Mouse (Mus musculus) C2C12 (cell line): ENCODE measurements around the gene Gm20388. TPM values are rescaled to one million over a fixed set of nuclear protein-coding genes. Genes with fewer than 3 reads are reported as not detected.

Source experiments
- H3K27me3 ChIP-seq: one replicate; pipeline ENCODE4 v1.6.1; 2011; ENCODE audit not compliant: control insufficient read depth, insufficient read depth, insufficient read length
- H3K36me3 ChIP-seq: one replicate; pipeline ENCODE4 v1.6.1; 2011; ENCODE audit not compliant: control insufficient read depth, insufficient read depth
- H3K4me3 ChIP-seq: one replicate; pipeline ENCODE4 v1.5.1; 2011; ENCODE audit warnings: mild to moderate bottlenecking, control low read depth; ENCODE audit not compliant: poor library complexity, insufficient read depth, severe bottlenecking
- H3K79me2 ChIP-seq: one replicate; pipeline ENCODE4 v1.6.1; 2011; ENCODE audit not compliant: control insufficient read depth, insufficient read depth
- H3K79me3 ChIP-seq: one replicate; pipeline ENCODE4 v1.6.1; 2011; ENCODE audit warnings: low read depth, control low read depth
- H3ac ChIP-seq: one replicate; pipeline ENCODE3; 2011; ENCODE audit warnings: low read depth; ENCODE audit not compliant: control insufficient read depth, insufficient read length
- CEBPB ChIP-seq: IDR thresholded peaks from one replicate; pipeline ENCODE4 v1.6.1; 2011; ENCODE audit warnings: low read depth, mild to moderate bottlenecking, control low read depth, moderate library complexity
- CTCF ChIP-seq: IDR thresholded peaks from one replicate; pipeline ENCODE4 v1.5.1; 2011; ENCODE audit not compliant: control insufficient read depth, insufficient read depth, insufficient read length
- FOSL1 ChIP-seq: IDR thresholded peaks from one replicate; pipeline ENCODE4 v1.8.0; 2011; ENCODE audit warnings: mild to moderate bottlenecking, low read length; ENCODE audit not compliant: poor library complexity, insufficient read depth, severe bottlenecking
- MAX ChIP-seq: IDR thresholded peaks from one replicate; pipeline ENCODE4 v1.6.1; 2011; ENCODE audit warnings: mild to moderate bottlenecking, control low read depth
- MYOD1 ChIP-seq: IDR thresholded peaks from one replicate; pipeline ENCODE4 v1.6.1; 2011; ENCODE audit warnings: low read depth; ENCODE audit not compliant: control insufficient read depth, insufficient read length
- MYOG ChIP-seq: IDR thresholded peaks from one replicate; pipeline ENCODE4 v1.6.1; 2011; ENCODE audit not compliant: control insufficient read depth, insufficient read length; ENCODE audit errors: extremely low read depth
- USF1 ChIP-seq: IDR thresholded peaks from one replicate; pipeline ENCODE4 v1.6.1; 2011; ENCODE audit warnings: low read depth, mild to moderate bottlenecking, control low read depth, moderate library complexity
- polyA plus RNA-seq: library from polyadenylated mRNA; unstranded; fragments of >200 nt; fragmentation: generic; extraction: Trizol; gene quantifications from one replicate; pipeline ENCODE4 v1.2.1, GENCODE M21; 2012; ENCODE audit warnings: missing spikeins

The Gm20388 gene
- polyA plus RNA-seq, 1 experiment, result 15.0 TPM

DNA sequence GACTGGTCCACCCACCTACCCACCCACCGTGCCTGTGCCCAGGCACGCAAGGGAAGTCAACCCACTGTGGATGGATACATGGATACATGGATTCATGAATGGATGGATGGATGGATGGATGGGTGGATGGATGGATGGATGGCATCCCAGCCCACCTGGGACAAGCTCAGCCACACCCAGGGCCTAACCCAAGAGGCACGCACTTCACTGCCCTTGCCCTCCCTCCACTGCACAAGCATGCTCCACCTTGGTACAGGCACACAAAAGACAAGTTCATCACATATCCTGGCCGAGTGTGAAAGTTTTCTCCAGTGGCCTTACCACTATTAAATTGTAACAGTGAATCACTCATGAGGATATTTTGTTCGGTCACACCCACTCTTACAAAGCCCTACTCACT, 3713.6 kb downstream of the Gm20388 start:
- Histone ChIP-seq H3K79me3 (no peaks in the 10 kb centered on the region), H3K79me2 (no peaks in the 10 kb centered on the region), H3K27me3 (no peaks in the 10 kb centered on the region), H3ac (no peak overlapping the region), H3K4me3 (no peak overlapping the region), H3K36me3 (no peaks in the 10 kb centered on the region)
- TF ChIP-seq MYOD1 (no peak), USF1 (no peak), MAX (no peak), FOSL1 (no peak), CEBPB (no peak)

GRCm38 (mm10) chr8:123624702-123625101, 3714.1 kb downstream of the Gm20388 start:
- Histone ChIP-seq H3K79me2 (no peaks in the 10 kb centered on the region), H3ac (no peak overlapping the region), H3K36me3 (no peaks in the 10 kb centered on the region), H3K79me3 (no peaks in the 10 kb centered on the region), H3K4me3 (no peak overlapping the region), H3K27me3 (no peaks in the 10 kb centered on the region)
- TF ChIP-seq CTCF (no peak), MYOD1 (no peak), FOSL1 (no peak), USF1 (no peak), MYOG (no peak), MAX (no peak), CEBPB (no peak)

GRCm38 (mm10) chr8:123625717-123626116, 3715.1 kb downstream of the Gm20388 start:
- no peaks in the 10 kb centered on the region for H3K79me2 ChIP-seq
- H3K4me3 ChIP-seq, result no peak overlapping the region
- no peak for TF ChIP-seq MYOG
- no peak for TF ChIP-seq CTCF
- no peak for TF ChIP-seq MYOD1
- TF ChIP-seq MAX, result no peak
- TF ChIP-seq USF1, result no peak
- TF ChIP-seq CEBPB, result no peak
- TF ChIP-seq FOSL1, result no peak
- no peaks in the 10 kb centered on the region for H3K79me3 ChIP-seq
- H3K36me3 ChIP-seq, result no peaks in the 10 kb centered on the region
- no peaks in the 10 kb centered on the region for H3K27me3 ChIP-seq
- H3ac ChIP-seq, result no peak overlapping the region

DNA sequence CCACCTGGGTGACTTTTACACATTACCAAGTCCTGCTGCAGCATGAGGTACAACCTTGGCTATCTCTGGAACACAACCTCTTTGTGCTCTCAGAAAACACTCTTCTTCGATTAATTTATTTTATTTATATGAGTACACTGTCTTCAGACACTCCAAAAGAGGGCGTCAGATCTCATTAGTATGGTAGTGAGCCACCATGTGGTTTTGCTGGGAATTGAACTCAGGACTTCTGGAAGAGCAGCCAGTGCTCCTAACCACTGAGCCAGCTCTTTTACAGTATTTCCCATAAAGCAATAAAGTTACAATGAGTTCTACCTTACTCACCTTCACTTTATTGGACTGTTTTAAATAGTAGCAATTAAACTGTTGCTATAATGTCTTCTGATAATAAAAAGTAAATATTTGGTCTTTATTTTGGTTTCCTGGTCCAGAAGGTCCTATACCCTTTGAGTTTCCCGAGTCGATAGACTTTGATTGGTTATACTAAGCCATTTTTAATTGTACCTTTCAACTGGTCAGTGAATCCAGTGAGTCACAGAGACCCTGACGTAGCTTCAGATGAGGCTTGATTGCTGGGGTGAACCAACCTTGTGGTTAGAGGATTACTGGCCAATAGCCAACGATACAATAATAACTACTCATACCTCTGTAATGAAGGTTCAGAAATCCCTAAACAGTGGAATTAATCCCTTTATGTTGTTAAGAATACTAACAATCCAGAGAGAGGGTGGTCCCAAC, 3716.9 kb downstream of the Gm20388 start:
- H3K36me3 ChIP-seq, result no peaks in the 10 kb centered on the region
- no peak overlapping the region for H3K4me3 ChIP-seq
- no peak overlapping the region for H3ac ChIP-seq
- no peaks in the 10 kb centered on the region for H3K79me2 ChIP-seq
- H3K27me3 ChIP-seq, result no peaks in the 10 kb centered on the region
- TF ChIP-seq CEBPB (no peak), MAX (no peak)
- no peaks in the 10 kb centered on the region for H3K79me3 ChIP-seq

GRCm38 (mm10) chr8:123628253-123628967, 3717.8 kb downstream of the Gm20388 start:
- H3K79me3 ChIP-seq, result no peaks in the 10 kb centered on the region
- H3K36me3 ChIP-seq, result no peaks in the 10 kb centered on the region
- TF ChIP-seq CTCF (peak; percentile 63), MAX (no peak)
- H3K27me3 ChIP-seq, result no peaks in the 10 kb centered on the region
- H3ac ChIP-seq, result peak overlapping the region; percentile 33
- no peak overlapping the region for H3K4me3 ChIP-seq
- no peaks in the 10 kb centered on the region for H3K79me2 ChIP-seq
